Mouse (Mus musculus) small intestine, adult 2 months (tissue): ENCODE results near the gene Msi2. TPM values are rescaled to one million over a fixed set of nuclear protein-coding genes. Genes with fewer than 3 reads are reported as not detected.

ENCODE experiments used
- H3K27ac ChIP-seq: fragments of 200-500 bp; 2 replicates; pipeline ENCODE4 v1.5.1; 2012; ENCODE audit warnings: low read depth, low read length, control low read depth, inconsistent platforms; ENCODE audit not compliant: insufficient read depth
- H3K27me3 ChIP-seq: fragments of 200-500 bp; 2 replicates; pipeline ENCODE4 v1.6.1; 2012; ENCODE audit warnings: mild to moderate bottlenecking, moderate library complexity, low read length, inconsistent platforms; ENCODE audit not compliant: control insufficient read depth, insufficient read depth
- H3K36me3 ChIP-seq: fragments of 200-500 bp; 2 replicates; pipeline ENCODE4 v1.6.1; 2012; ENCODE audit warnings: mild to moderate bottlenecking, low read length, control low read depth, inconsistent platforms; ENCODE audit not compliant: control insufficient read depth, insufficient read depth
- H3K4me1 ChIP-seq: fragments of 200-500 bp; 2 replicates; pipeline ENCODE4 v1.6.1; 2012; ENCODE audit warnings: low read length, inconsistent platforms, mixed read lengths; ENCODE audit not compliant: control insufficient read depth, insufficient read depth, insufficient read length
- H3K4me3 ChIP-seq: fragments of 200-500 bp; 2 replicates; pipeline ENCODE4 v1.5.1; 2012; ENCODE audit warnings: low read depth, mild to moderate bottlenecking, control low read depth, inconsistent platforms, low read length, moderate library complexity
- CTCF ChIP-seq: fragments of 200-500 bp; IDR thresholded peaks from 2 replicates; pipeline ENCODE4 v1.5.1; 2012; ENCODE audit warnings: low read depth, mild to moderate bottlenecking, control low read depth, inconsistent platforms, low read length, moderate library complexity, mixed read lengths; ENCODE audit not compliant: insufficient replicate concordance, insufficient read length; ENCODE audit errors: extremely low read depth
- POLR2A ChIP-seq: fragments of 200-500 bp; IDR thresholded peaks from 2 replicates; pipeline ENCODE4 v1.6.1; 2012; ENCODE audit warnings: low read depth, mild to moderate bottlenecking, control low read depth, inconsistent platforms, low read length, moderate library complexity
- WGBS: fragments of 180-500 bp; shearing (Covaris S2); methylation state at CpG from one replicate; pipeline ENCODE4 v1.1.7; 2018; 5-methylcytosine and 5-hydroxymethylcytosine counted together
- polyA plus RNA-seq: library from polyadenylated mRNA; depleted of rRNA; stranded (reverse); fragments of >200 nt; gene quantifications from 2 replicates; pipeline ENCODE4 v1.2.3, GENCODE M21; 2012

The Msi2 gene
- polyA plus RNA-seq, 1 experiment: 8.8 TPM

GRCm38 (mm10) chr11:88588688-88589210 lies 129.6 kb downstream of the Msi2 start:
- Histone ChIP-seq H3K36me3 (peaks cover 12% of the 10 kb centered on the region; the same call in 1 of the 2 replicates), H3K27ac (no peak overlapping the region), H3K4me1 (peaks cover 6% of the 10 kb centered on the region), H3K4me3 (no peak overlapping the region), H3K27me3 (no peaks in the 10 kb centered on the region)
- 93% methylated on average over 9 of the region's 9 CpGs for WGBS
- no peak for TF ChIP-seq POLR2A
- TF ChIP-seq CTCF: no peak

GRCm38 (mm10) chr11:88587710-88588109 lies 130.6 kb downstream of the Msi2 start:
- Histone ChIP-seq H3K4me3 (no peak overlapping the region), H3K36me3 (peaks cover 12% of the 10 kb centered on the region; the same call in 1 of the 2 replicates), H3K27ac (no peak overlapping the region), H3K4me1 (peaks cover 6% of the 10 kb centered on the region), H3K27me3 (no peaks in the 10 kb centered on the region)
- 89% methylated on average over 5 of the region's 5 CpGs for WGBS
- TF ChIP-seq CTCF: no peak
- no peak for TF ChIP-seq POLR2A

- peaks cover 12% of the 10 kb centered on the region; the same call in 1 of the 2 replicates for H3K36me3 ChIP-seq
- H3K27me3 ChIP-seq: no peaks in the 10 kb centered on the region
- no peak overlapping the region for H3K27ac ChIP-seq
- no peak for TF ChIP-seq POLR2A
- no peak for TF ChIP-seq CTCF
- no peak overlapping the region for H3K4me3 ChIP-seq
- peaks cover 9% of the 10 kb centered on the region for H3K4me1 ChIP-seq
- WGBS: 83% methylated on average over 2 of the region's 2 CpGs
These were observed 132.4 kb downstream of the Msi2 start for GRCm38 (mm10) chr11:88585880-88586279.

GRCm38 (mm10) chr11:88585171-88585632 lies 133.1 kb downstream of the Msi2 start:
- 70% methylated on average over 10 of the region's 10 CpGs for WGBS
- peaks cover 9% of the 10 kb centered on the region for H3K4me1 ChIP-seq
- TF ChIP-seq CTCF: no peak
- no peak for TF ChIP-seq POLR2A

GRCm38 (mm10) chr11:88583866-88584265 lies 134.4 kb downstream of the Msi2 start:
- Histone ChIP-seq H3K36me3 (0 out of 2 replicates have a peak, but pooled peaks cover under 1% of the 10 kb centered on the region), H3K4me3 (no peak overlapping the region), H3K27ac (peak overlapping the region; percentile 68), H3K27me3 (no peaks in the 10 kb centered on the region), H3K4me1 (peaks cover 9% of the 10 kb centered on the region)
- whole genome bisulfite sequencing: 60% methylated on average over 6 of the region's 6 CpGs
- TF ChIP-seq POLR2A (no peak), CTCF (no peak)

More at GRCm38 (mm10) chr11:88585171-88585632, 133.1 kb downstream of the Msi2 start:
- Histone ChIP-seq H3K36me3 (peaks cover 12% of the 10 kb centered on the region; the same call in 1 of the 2 replicates), H3K27me3 (no peaks in the 10 kb centered on the region), H3K27ac (0 out of 2 replicates have a peak overlapping the region, but pooled peaks have one; percentile 9), H3K4me3 (no peak overlapping the region)

- no peak for TF ChIP-seq CTCF
- no peak for TF ChIP-seq POLR2A
- H3K4me3 ChIP-seq: no peak overlapping the region
- H3K27ac ChIP-seq: peak overlapping the region; percentile 35; the same call in 1 of the 2 replicates
- WGBS: 57% methylated on average over 8 of the region's 8 CpGs
- no peaks in the 10 kb centered on the region for H3K36me3 ChIP-seq
- H3K27me3 ChIP-seq: no peaks in the 10 kb centered on the region
- peaks cover 9% of the 10 kb centered on the region; the same call in 1 of the 2 replicates for H3K4me1 ChIP-seq
These were observed 135.0 kb downstream of the Msi2 start for GRCm38 (mm10) chr11:88583259-88583833.

GRCm38 (mm10) chr11:88582781-88583180 lies 135.5 kb downstream of the Msi2 start:
- Histone ChIP-seq H3K27me3 (no peaks in the 10 kb centered on the region), H3K4me1 (peaks cover 9% of the 10 kb centered on the region; the same call in 1 of the 2 replicates), H3K27ac (peak overlapping the region; percentile 35; the same call in 1 of the 2 replicates), H3K36me3 (no peaks in the 10 kb centered on the region), H3K4me3 (no peak overlapping the region)
- 37% methylated on average over 7 of the region's 7 CpGs for WGBS
- no peak for TF ChIP-seq POLR2A
- TF ChIP-seq CTCF: no peak
